Mouse (Mus musculus): Measurements from ENCODE around the gene Ankrd39. TPM values are rescaled to one million over a fixed set of nuclear protein-coding genes. Genes with fewer than 3 reads are reported as not detected.

Ankrd39 gene
- polyA plus RNA-seq, 1 experiment from 2014 or later = 24.5 TPM

- Histone ChIP-seq H3K4me3 (no peak overlapping the region), H3K27ac (peak overlapping the region; percentile 3; the same call in 1 of the 2 replicates), H3K27me3 (ENCODE audit: insufficient read depth, poor library complexity, severe bottlenecking) (no peaks in the 10 kb centered on the region), H3K4me1 (peaks cover 77% of the 10 kb centered on the region), H3K36me3 (no peaks in the 10 kb centered on the region), H3K9me3 (no peaks in the 10 kb centered on the region)
- 84% methylated on average over 4 of the region's 4 CpGs for WGBS
- DNase-seq (ENCODE audit: low spot score) = no peak
These were observed 21.5 kb upstream of the Ankrd39 start for GRCm38 (mm10) chr1:36568776-36569175.

- H3K4me1 ChIP-seq = peaks cover 79% of the 10 kb centered on the region
- H3K36me3 ChIP-seq = no peaks in the 10 kb centered on the region
- 34% methylated on average over 21 of the region's 21 CpGs for WGBS
These were observed 20.8 kb upstream of the Ankrd39 start for GRCm38 (mm10) chr1:36567818-36568603.

GRCm38 (mm10) chr1:36566425-36566824, 19.2 kb upstream of the Ankrd39 start:
- H3K4me1 ChIP-seq = peaks cover 84% of the 10 kb centered on the region
- no peak for DNase-seq (ENCODE audit: low spot score)
- no peak overlapping the region for H3K4me3 ChIP-seq
- H3K9me3 ChIP-seq = no peaks in the 10 kb centered on the region
- H3K36me3 ChIP-seq = no peaks in the 10 kb centered on the region
- peak overlapping the region; percentile 56; the same call in 1 of the 2 replicates for H3K27ac ChIP-seq
- 18% methylated on average over 2 of the region's 2 CpGs for WGBS
- H3K27me3 ChIP-seq (ENCODE audit: insufficient read depth, poor library complexity, severe bottlenecking) = no peaks in the 10 kb centered on the region

More at GRCm38 (mm10) chr1:36567818-36568603, 20.8 kb upstream of the Ankrd39 start:
- no peak for DNase-seq (ENCODE audit: low spot score)
- Histone ChIP-seq H3K27me3 (ENCODE audit: insufficient read depth, poor library complexity, severe bottlenecking) (no peaks in the 10 kb centered on the region), H3K27ac (peak overlapping the region; percentile 65), H3K9me3 (no peaks in the 10 kb centered on the region), H3K4me3 (no peak overlapping the region)

- Histone ChIP-seq H3K4me3 (no peak overlapping the region), H3K9me3 (no peaks in the 10 kb centered on the region), H3K27me3 (ENCODE audit: insufficient read depth, poor library complexity, severe bottlenecking) (0 out of 2 replicates have a peak, but pooled peaks cover under 1% of the 10 kb centered on the region), H3K4me1 (peaks cover 81% of the 10 kb centered on the region), H3K27ac (peak overlapping the region; percentile 71), H3K36me3 (no peaks in the 10 kb centered on the region)
- no peak for DNase-seq (ENCODE audit: low spot score)
- WGBS = 60% methylated on average over 6 of the region's 6 CpGs
These were observed 16.9 kb upstream of the Ankrd39 start for GRCm38 (mm10) chr1:36564101-36564500.

GRCm38 (mm10) chr1:36563632-36564031, 16.4 kb upstream of the Ankrd39 start:
- no peaks in the 10 kb centered on the region for H3K9me3 ChIP-seq
- WGBS = 72% methylated on average over 4 of the region's 4 CpGs
- DNase-seq (ENCODE audit: low spot score) = no peak
- peaks cover 85% of the 10 kb centered on the region for H3K4me1 ChIP-seq
- H3K27me3 ChIP-seq (ENCODE audit: insufficient read depth, poor library complexity, severe bottlenecking) = 0 out of 2 replicates have a peak, but pooled peaks cover 5% of the 10 kb centered on the region
- H3K4me3 ChIP-seq = no peak overlapping the region
- no peak overlapping the region for H3K27ac ChIP-seq
- H3K36me3 ChIP-seq = no peaks in the 10 kb centered on the region

- Histone ChIP-seq H3K4me1 (peaks cover 85% of the 10 kb centered on the region), H3K4me3 (no peak overlapping the region), H3K9me3 (no peaks in the 10 kb centered on the region), H3K36me3 (no peaks in the 10 kb centered on the region), H3K27me3 (ENCODE audit: insufficient read depth, poor library complexity, severe bottlenecking) (0 out of 2 replicates have a peak, but pooled peaks cover 6% of the 10 kb centered on the region), H3K27ac (peak overlapping the region; percentile 47)
- 72% methylated on average over 2 of the region's 2 CpGs for WGBS
- DNase-seq (ENCODE audit: low spot score) = no peak
These were observed 16.0 kb upstream of the Ankrd39 start for GRCm38 (mm10) chr1:36563197-36563596.

GRCm38 (mm10) chr1:36562388-36562787, 15.1 kb upstream of the Ankrd39 start:
- 48% methylated on average over 4 of the region's 4 CpGs for WGBS
- 0 out of 2 replicates have a peak, but pooled peaks cover 6% of the 10 kb centered on the region for H3K27me3 ChIP-seq (ENCODE audit: insufficient read depth, poor library complexity, severe bottlenecking)

GRCm38 (mm10) chr1:36560903-36561302, 13.7 kb upstream of the Ankrd39 start:
- peaks cover 75% of the 10 kb centered on the region for H3K4me1 ChIP-seq
- DNase-seq (ENCODE audit: low spot score) = no peak
- H3K4me3 ChIP-seq = no peak overlapping the region
- H3K9me3 ChIP-seq = no peaks in the 10 kb centered on the region
- peak overlapping the region; percentile 47; the same call in 1 of the 2 replicates for H3K27ac ChIP-seq
- H3K27me3 ChIP-seq (ENCODE audit: insufficient read depth, poor library complexity, severe bottlenecking) = 0 out of 2 replicates have a peak, but pooled peaks cover 6% of the 10 kb centered on the region
- 45% methylated on average over 6 of the region's 6 CpGs for WGBS
- H3K36me3 ChIP-seq = no peaks in the 10 kb centered on the region

More at GRCm38 (mm10) chr1:36562388-36562787, 15.1 kb upstream of the Ankrd39 start:
- Histone ChIP-seq H3K9me3 (no peaks in the 10 kb centered on the region), H3K36me3 (no peaks in the 10 kb centered on the region), H3K27ac (peak overlapping the region; percentile 47), H3K4me1 (peaks cover 82% of the 10 kb centered on the region), H3K4me3 (no peak overlapping the region)
- DNase-seq (ENCODE audit: low spot score) = no peak

GRCm38 (mm10) chr1:36559888-36560287, 12.6 kb upstream of the Ankrd39 start:
- Histone ChIP-seq H3K9me3 (no peaks in the 10 kb centered on the region), H3K4me3 (no peak overlapping the region), H3K27ac (peak overlapping the region; percentile 98; the same call in 1 of the 2 replicates), H3K27me3 (ENCODE audit: insufficient read depth, poor library complexity, severe bottlenecking) (0 out of 2 replicates have a peak, but pooled peaks cover 6% of the 10 kb centered on the region), H3K36me3 (0 out of 2 replicates have a peak, but pooled peaks cover 1% of the 10 kb centered on the region), H3K4me1 (peaks cover 80% of the 10 kb centered on the region)
- 50% methylated on average over 5 of the region's 5 CpGs for WGBS
- no peak for DNase-seq (ENCODE audit: low spot score)

- peak overlapping the region; percentile 90 for H3K4me3 ChIP-seq
- peaks cover 8% of the 10 kb centered on the region for H3K36me3 ChIP-seq
- no peak for DNase-seq (ENCODE audit: low spot score)
- peaks cover 80% of the 10 kb centered on the region for H3K4me1 ChIP-seq
- H3K9me3 ChIP-seq = no peaks in the 10 kb centered on the region
- H3K27ac ChIP-seq = peak overlapping the region; percentile 98
- WGBS = 5% methylated on average over 4 of the region's 4 CpGs
- H3K27me3 ChIP-seq (ENCODE audit: insufficient read depth, poor library complexity, severe bottlenecking) = 0 out of 2 replicates have a peak, but pooled peaks cover 6% of the 10 kb centered on the region
These were observed 12.0 kb upstream of the Ankrd39 start for GRCm38 (mm10) chr1:36559256-36559655.

GRCm38 (mm10) chr1:36558031-36558993, 11.1 kb upstream of the Ankrd39 start, which contains the start of gene Sema4c:
Gene Sema4c (minus strand): TSS chr1:36558349.
- Histone ChIP-seq H3K4me1 (peaks cover 75% of the 10 kb centered on the region), H3K36me3 (peaks cover 17% of the 10 kb centered on the region), H3K9me3 (no peaks in the 10 kb centered on the region), H3K27ac (peak within 1 kb of the TSS; percentile 98), H3K4me3 (peak within 1 kb of the TSS; percentile 90), H3K27me3 (ENCODE audit: insufficient read depth, poor library complexity, severe bottlenecking) (0 out of 2 replicates have a peak, but pooled peaks cover 6% of the 10 kb centered on the region)
- WGBS = under 1% methylated on average over 68 of the region's 69 CpGs
- peak; percentile 92 for DNase-seq (ENCODE audit: low spot score)

- peak overlapping the region; percentile 90 for H3K4me3 ChIP-seq
- under 1% methylated on average over 48 of the region's 48 CpGs for WGBS
- peaks cover 67% of the 10 kb centered on the region for H3K4me1 ChIP-seq
- peaks cover 25% of the 10 kb centered on the region for H3K36me3 ChIP-seq
- no peaks in the 10 kb centered on the region for H3K9me3 ChIP-seq
- H3K27me3 ChIP-seq (ENCODE audit: insufficient read depth, poor library complexity, severe bottlenecking) = 0 out of 2 replicates have a peak, but pooled peaks cover 6% of the 10 kb centered on the region
- no peak for DNase-seq (ENCODE audit: low spot score)
- peak overlapping the region; percentile 98 for H3K27ac ChIP-seq
These were observed 10.3 kb upstream of the Ankrd39 start for GRCm38 (mm10) chr1:36557457-36558011.
